Mouse (Mus musculus) limb, embryonic 10.5 days (tissue): ENCODE data around the gene Rgs3. TPM values are rescaled to one million over a fixed set of nuclear protein-coding genes. Genes with fewer than 3 reads are reported as not detected.

Source experiments
- DNase-seq: peaks from one replicate; pipeline ENCODE4 v3.0.0-alpha.2; 2017; ENCODE audit warnings: low spot score
- H3K27ac ChIP-seq: fragments of 300-500 bp; sonication (generic); 2 replicates; pipeline ENCODE4 v1.5.1; 2016; ENCODE audit warnings: mild to moderate bottlenecking
- H3K27me3 ChIP-seq: fragments of 300-500 bp; sonication (generic); 2 replicates; pipeline ENCODE4 v1.6.1; 2016; ENCODE audit warnings: low read depth, mild to moderate bottlenecking; ENCODE audit not compliant: poor library complexity, severe bottlenecking
- H3K36me3 ChIP-seq: fragments of 300-500 bp; sonication (generic); 2 replicates; pipeline ENCODE4 v1.6.1; 2016; ENCODE audit warnings: mild to moderate bottlenecking, moderate library complexity
- H3K4me1 ChIP-seq: fragments of 300-500 bp; sonication (generic); 2 replicates; pipeline ENCODE4 v1.6.1; 2016
- H3K4me3 ChIP-seq: fragments of 300-500 bp; sonication (generic); 2 replicates; pipeline ENCODE4 v1.5.1; 2016; ENCODE audit warnings: mild to moderate bottlenecking, moderate library complexity
- H3K9me3 ChIP-seq: fragments of 300-500 bp; sonication (generic); replicated peaks from 2 replicates; pipeline ENCODE4 v1.6.1; 2016; ENCODE audit warnings: mild to moderate bottlenecking
- WGBS: fragments of 180-500 bp; shearing (Covaris S2); methylation state at CpG from one replicate; pipeline ENCODE4 v1.1.7; 2016; 5-methylcytosine and 5-hydroxymethylcytosine counted together
- polyA plus RNA-seq: library from polyadenylated mRNA; unstranded; fragments of >200 nt; fragmentation: Nextera tagmentation; extraction: Ambion mirVana; gene quantifications from 2 replicates; pipeline ENCODE4 v1.2.1, GENCODE M21; 2016

Rgs3 gene
- polyA plus RNA-seq, 1 experiment from 2014 or later, result 38.2 TPM

GRCm38 (mm10) chr4:62683148-62683547, 123.5 kb downstream of the Rgs3 start:
- Histone ChIP-seq H3K9me3 (no peaks in the 10 kb centered on the region), H3K4me1 (peaks cover 48% of the 10 kb centered on the region), H3K36me3 (peaks cover 33% of the 10 kb centered on the region), H3K27ac (0 out of 2 replicates have a peak overlapping the region, but pooled peaks have one; percentile 39), H3K27me3 (0 out of 2 replicates have a peak, but pooled peaks cover 2% of the 10 kb centered on the region), H3K4me3 (no peak overlapping the region)
- DNase-seq, result no peak
- WGBS, result 87% methylated on average over 6 of the region's 6 CpGs

GRCm38 (mm10) chr4:62684351-62684750, 124.7 kb downstream of the Rgs3 start:
- Histone ChIP-seq H3K9me3 (no peaks in the 10 kb centered on the region), H3K27me3 (no peaks in the 10 kb centered on the region), H3K4me1 (peaks cover 45% of the 10 kb centered on the region), H3K27ac (no peak overlapping the region), H3K4me3 (no peak overlapping the region), H3K36me3 (peaks cover 25% of the 10 kb centered on the region)
- DNase-seq, result no peak
- 92% methylated on average over 3 of the region's 3 CpGs for WGBS

GRCm38 (mm10) chr4:62685268-62685667, 125.6 kb downstream of the Rgs3 start:
- no peak for DNase-seq
- Histone ChIP-seq H3K4me3 (no peak overlapping the region), H3K36me3 (peaks cover 23% of the 10 kb centered on the region), H3K27ac (peak overlapping the region; percentile 75), H3K27me3 (no peaks in the 10 kb centered on the region), H3K9me3 (no peaks in the 10 kb centered on the region), H3K4me1 (peaks cover 45% of the 10 kb centered on the region)
- WGBS, result 65% methylated on average over 10 of the region's 10 CpGs

- peak overlapping the region; percentile 75 for H3K27ac ChIP-seq
- DNase-seq, result no peak
These were observed 127.1 kb downstream of the Rgs3 start for GRCm38 (mm10) chr4:62686769-62687168.

GRCm38 (mm10) chr4:62688142-62688541, 128.5 kb downstream of the Rgs3 start:
- WGBS, result 78% methylated on average over 5 of the region's 5 CpGs
- no peak overlapping the region for H3K27ac ChIP-seq
- no peak for DNase-seq
- no peaks in the 10 kb centered on the region for H3K27me3 ChIP-seq
- H3K9me3 ChIP-seq, result no peaks in the 10 kb centered on the region
- no peak overlapping the region for H3K4me3 ChIP-seq
- H3K4me1 ChIP-seq, result peaks cover 29% of the 10 kb centered on the region
- H3K36me3 ChIP-seq, result peaks cover 34% of the 10 kb centered on the region

More at GRCm38 (mm10) chr4:62686769-62687168, 127.1 kb downstream of the Rgs3 start:
- Histone ChIP-seq H3K9me3 (no peaks in the 10 kb centered on the region), H3K4me3 (no peak overlapping the region), H3K36me3 (peaks cover 23% of the 10 kb centered on the region), H3K4me1 (peaks cover 40% of the 10 kb centered on the region), H3K27me3 (no peaks in the 10 kb centered on the region)
- WGBS, result 38% methylated on average over 1 of the region's 1 CpGs

GRCm38 (mm10) chr4:62690997-62691396, 131.3 kb downstream of the Rgs3 start:
- no peak for DNase-seq
- H3K36me3 ChIP-seq, result peaks cover 46% of the 10 kb centered on the region
- no peaks in the 10 kb centered on the region for H3K27me3 ChIP-seq
- H3K4me3 ChIP-seq, result no peak overlapping the region
- WGBS, result 93% methylated on average over 3 of the region's 4 CpGs
- peaks cover 22% of the 10 kb centered on the region for H3K4me1 ChIP-seq
- H3K27ac ChIP-seq, result no peak overlapping the region
- H3K9me3 ChIP-seq, result no peaks in the 10 kb centered on the region

- Histone ChIP-seq H3K4me3 (no peak overlapping the region), H3K27me3 (no peaks in the 10 kb centered on the region), H3K36me3 (peaks cover 44% of the 10 kb centered on the region), H3K4me1 (peaks cover 15% of the 10 kb centered on the region), H3K9me3 (no peaks in the 10 kb centered on the region), H3K27ac (no peak overlapping the region)
- WGBS, result 50% methylated on average over 1 of the region's 1 CpGs
- DNase-seq, result no peak
These were observed 132.0 kb downstream of the Rgs3 start for GRCm38 (mm10) chr4:62691625-62692024.

GRCm38 (mm10) chr4:62693839-62694238, 134.2 kb downstream of the Rgs3 start:
- 41% methylated on average over 10 of the region's 10 CpGs for WGBS
- Histone ChIP-seq H3K9me3 (no peaks in the 10 kb centered on the region), H3K27me3 (no peaks in the 10 kb centered on the region), H3K4me3 (no peak overlapping the region), H3K27ac (0 out of 2 replicates have a peak overlapping the region, but pooled peaks have one; percentile 36), H3K36me3 (peaks cover 43% of the 10 kb centered on the region), H3K4me1 (peaks cover 27% of the 10 kb centered on the region)
- peak; percentile 73 for DNase-seq

GRCm38 (mm10) chr4:62694703-62695439, 135.2 kb downstream of the Rgs3 start:
- 83% methylated on average over 11 of the region's 11 CpGs for WGBS
- no peak overlapping the region for H3K27ac ChIP-seq
- peaks cover 37% of the 10 kb centered on the region for H3K4me1 ChIP-seq
- H3K36me3 ChIP-seq, result peaks cover 44% of the 10 kb centered on the region
- no peaks in the 10 kb centered on the region for H3K27me3 ChIP-seq
- H3K9me3 ChIP-seq, result no peaks in the 10 kb centered on the region
- H3K4me3 ChIP-seq, result no peak overlapping the region
- DNase-seq, result no peak

GRCm38 (mm10) chr4:62695523-62695922, 135.9 kb downstream of the Rgs3 start:
- Histone ChIP-seq H3K27me3 (no peaks in the 10 kb centered on the region), H3K4me1 (peaks cover 43% of the 10 kb centered on the region), H3K4me3 (no peak overlapping the region), H3K36me3 (peaks cover 49% of the 10 kb centered on the region), H3K27ac (no peak overlapping the region), H3K9me3 (no peaks in the 10 kb centered on the region)
- DNase-seq, result no peak
- WGBS, result 67% methylated on average over 8 of the region's 8 CpGs

GRCm38 (mm10) chr4:62695946-62696345, 136.3 kb downstream of the Rgs3 start:
- WGBS, result 68% methylated on average over 11 of the region's 13 CpGs
- H3K27ac ChIP-seq, result no peak overlapping the region
- H3K9me3 ChIP-seq, result no peaks in the 10 kb centered on the region
- H3K36me3 ChIP-seq, result peaks cover 49% of the 10 kb centered on the region
- H3K4me3 ChIP-seq, result no peak overlapping the region
- H3K4me1 ChIP-seq, result peaks cover 47% of the 10 kb centered on the region
- no peaks in the 10 kb centered on the region for H3K27me3 ChIP-seq
- peak; percentile 59 for DNase-seq

- H3K4me3 ChIP-seq, result no peak overlapping the region
- 64% methylated on average over 7 of the region's 7 CpGs for WGBS
- H3K9me3 ChIP-seq, result no peaks in the 10 kb centered on the region
- H3K4me1 ChIP-seq, result peaks cover 47% of the 10 kb centered on the region
- no peaks in the 10 kb centered on the region for H3K27me3 ChIP-seq
- H3K36me3 ChIP-seq, result peaks cover 49% of the 10 kb centered on the region
- H3K27ac ChIP-seq, result no peak overlapping the region
- no peak for DNase-seq
These were observed 137.2 kb downstream of the Rgs3 start for GRCm38 (mm10) chr4:62696699-62697404.

- Histone ChIP-seq H3K36me3 (peaks cover 44% of the 10 kb centered on the region), H3K27ac (peak overlapping the region; percentile 48), H3K4me1 (peaks cover 47% of the 10 kb centered on the region)
These were observed 137.8 kb downstream of the Rgs3 start for GRCm38 (mm10) chr4:62697469-62697868.

More at GRCm38 (mm10) chr4:62697469-62697868, 137.8 kb downstream of the Rgs3 start:
- 19% methylated on average over 2 of the region's 2 CpGs for WGBS
- DNase-seq, result peak; percentile 89
- no peaks in the 10 kb centered on the region for H3K27me3 ChIP-seq
- no peak overlapping the region for H3K4me3 ChIP-seq
- no peaks in the 10 kb centered on the region for H3K9me3 ChIP-seq
